Mouse (Mus musculus) MEL (cell line): Measurements from ENCODE around the gene Ube2t.

Source experiments
- CTCF ChIP-seq, 3 experiments: IDR thresholded peaks in 2 of 3; conservative IDR thresholded peaks in 1 of 3; 2 replicates each; pipeline ENCODE4 v1.5.1; 2011 to 2012; ENCODE audit warnings: low read length in 3 of 3, low read depth in 2 of 3, mild to moderate bottlenecking in 2 of 3, improper control_type of control experiment in 1 of 3, inconsistent platforms in 1 of 3, mixed read lengths in 1 of 3, moderate library complexity in 1 of 3; ENCODE audit not compliant: control insufficient read depth in 1 of 3, insufficient read depth in 1 of 3, poor library complexity in 1 of 3, severe bottlenecking in 1 of 3
- KAT2A ChIP-seq: conservative IDR thresholded peaks from 2 replicates; pipeline ENCODE4 v1.6.1; 2012; ENCODE audit warnings: low read depth, low read length, improper control_type of control experiment, inconsistent platforms
- NRF1 ChIP-seq: IDR thresholded peaks from 2 replicates; pipeline ENCODE4 v1.6.1; 2014; ENCODE audit warnings: low read depth, mild to moderate bottlenecking, inconsistent platforms, low read length, improper control_type of control experiment, moderate library complexity; ENCODE audit not compliant: poor library complexity, insufficient read depth, severe bottlenecking
- POLR2A ChIP-seq, 2 experiments: IDR thresholded peaks; 2 replicates each; pipeline ENCODE4 v1.6.1; 2011 to 2012; ENCODE audit warnings: low read length in 2 of 2, mild to moderate bottlenecking in 2 of 2, control low read depth in 1 of 2, improper control_type of control experiment in 1 of 2, low read depth in 1 of 2, moderate library complexity in 1 of 2; ENCODE audit not compliant: control insufficient read depth in 1 of 2, insufficient read depth in 1 of 2, poor library complexity in 1 of 2
- RCOR1 ChIP-seq: IDR thresholded peaks from 2 replicates; pipeline ENCODE4 v1.6.1; 2012; ENCODE audit warnings: low read depth, mild to moderate bottlenecking, inconsistent platforms, low read length, improper control_type of control experiment
- TAL1 ChIP-seq: IDR thresholded peaks from 2 replicates; pipeline ENCODE4 v1.6.1; 2012; ENCODE audit warnings: mild to moderate bottlenecking, inconsistent platforms, low read length, moderate library complexity, mixed read lengths
- TCF12 ChIP-seq: IDR thresholded peaks from 2 replicates; pipeline ENCODE4 v1.6.1; 2014; ENCODE audit warnings: low read depth, mild to moderate bottlenecking, inconsistent platforms, low read length, improper control_type of control experiment, moderate library complexity
- USF1 ChIP-seq: IDR thresholded peaks from 2 replicates; pipeline ENCODE4 v1.6.1; 2014; ENCODE audit warnings: low read depth, mild to moderate bottlenecking, inconsistent platforms, low read length, improper control_type of control experiment, moderate library complexity

- no peak for TF ChIP-seq KAT2A
- TF ChIP-seq USF1, result no peak
- TF ChIP-seq TAL1, result no peak
- no peak for TF ChIP-seq RCOR1
- no peak for TF ChIP-seq CTCF (IDR thresholded peaks at IDR 0.05 in 2 of 3, conservative IDR thresholded peaks at IDR 0.05 in 1 of 3; ENCODE audit: control insufficient read depth in 1 of 3, insufficient read depth in 1 of 3, low read depth in 2 of 3, low read length in 3 of 3, poor library complexity in 1 of 3, severe bottlenecking in 1 of 3)
- TF ChIP-seq NRF1, result no peak
- no peak for TF ChIP-seq POLR2A (IDR thresholded peaks at IDR 0.05; ENCODE audit: control insufficient read depth in 1 of 2, insufficient read depth in 1 of 2, low read depth in 1 of 2, low read length in 2 of 2, poor library complexity in 1 of 2)
- TF ChIP-seq TCF12, result no peak
These were observed 29.8 kb downstream of the Ube2t start for GRCm38 (mm10) chr1:134992046-134992645.
